Mouse (Mus musculus) adrenal gland, adult 8-10 months (tissue): Measurements from ENCODE around the gene Ndufs8. TPM values are rescaled to one million over a fixed set of nuclear protein-coding genes. Genes with fewer than 3 reads are reported as not detected.

ENCODE experiments used
- DNase-seq: peaks from one replicate; pipeline ENCODE4 v3.0.0; 2022
- total RNA-seq, 4 experiments: library from RNA; stranded (reverse); gene quantifications; 2 replicates each; pipeline ENCODE4 v1.2.4; 2022

Gene Ndufs8
- total RNA-seq, 4 experiments from 2014 or later: 241 to 358 (median 291) TPM

DNA sequence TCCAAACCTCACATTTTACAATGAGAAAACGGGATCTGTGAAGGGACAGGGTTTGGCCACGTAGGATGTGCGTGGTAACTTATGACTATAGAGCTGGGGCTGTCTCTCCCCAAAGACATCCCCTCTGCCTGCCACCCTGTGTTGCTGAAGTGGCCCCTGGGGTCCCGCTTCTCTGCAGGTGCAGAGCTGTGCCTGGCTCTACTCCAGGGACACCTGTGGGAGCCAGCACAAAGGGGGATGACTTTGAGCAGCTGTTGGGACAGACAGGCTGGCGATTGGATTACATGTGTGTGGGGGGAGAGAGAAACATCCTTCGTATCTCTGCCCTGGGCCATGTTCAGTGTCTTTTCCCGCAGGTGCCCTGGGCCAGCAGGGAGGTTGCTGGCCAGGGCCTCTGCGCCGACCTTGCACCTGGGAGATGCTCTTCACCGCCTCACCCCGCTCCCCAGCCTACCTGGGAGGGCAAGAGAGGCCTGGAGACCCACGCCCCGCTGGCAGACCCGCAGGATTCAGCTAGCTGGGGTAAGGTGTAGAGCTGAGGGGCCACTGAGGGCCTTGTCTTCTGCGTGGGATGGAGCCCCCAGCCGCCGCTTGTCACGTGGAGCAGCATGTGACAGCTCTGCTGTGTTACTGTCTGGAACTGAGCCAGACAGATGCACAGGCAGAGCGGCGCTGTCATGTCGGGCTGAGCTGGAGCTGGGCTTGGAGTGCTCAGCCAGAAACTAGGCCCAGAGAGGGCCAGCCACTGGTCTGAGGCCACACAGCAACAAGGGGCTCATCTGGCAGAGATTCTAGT, 17.9 kb upstream of the Ndufs8 start:
- no peak for DNase-seq

DNA sequence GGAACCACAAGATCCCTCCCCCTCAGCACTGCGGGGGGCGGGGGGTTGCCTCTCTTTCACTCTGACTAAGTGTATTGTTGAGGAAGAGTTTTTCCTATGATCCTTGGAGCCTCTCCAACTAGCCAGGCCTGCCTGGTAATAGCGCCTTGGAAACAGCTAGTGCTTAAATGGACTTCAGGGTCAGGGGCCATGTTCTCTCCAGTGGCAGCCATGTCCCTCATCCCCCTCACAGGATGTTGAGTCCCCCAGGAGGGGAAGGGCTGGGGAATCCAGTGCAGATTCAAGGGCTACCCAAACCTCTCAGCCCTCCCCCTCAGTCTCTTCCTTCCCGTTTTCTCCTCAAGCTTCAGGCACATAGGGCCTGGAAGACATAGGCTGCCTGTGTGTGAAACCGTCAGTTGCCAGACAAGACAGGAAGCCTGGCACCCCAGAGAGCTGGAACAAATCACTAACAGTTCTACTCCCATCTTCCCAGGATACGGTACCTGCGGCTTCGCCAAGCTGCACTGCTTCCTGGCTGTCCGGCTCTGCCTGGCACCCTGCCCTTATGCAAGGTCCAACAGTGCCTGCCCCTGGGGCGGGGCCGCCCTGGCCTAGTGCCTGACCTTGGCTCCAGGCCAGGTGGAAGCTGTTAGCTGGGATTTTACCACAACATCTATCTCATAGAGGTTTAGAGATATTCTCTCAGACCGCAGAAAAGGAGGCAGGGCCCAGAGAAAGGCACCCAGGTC, 16.8 kb upstream of the Ndufs8 start, which contains the start of gene Aldh3b1:
TSS of gene Aldh3b1 (minus strand) at position 598 of the 731 bp plus-strand sequence.
- DNase-seq: peak; percentile 94

DNA sequence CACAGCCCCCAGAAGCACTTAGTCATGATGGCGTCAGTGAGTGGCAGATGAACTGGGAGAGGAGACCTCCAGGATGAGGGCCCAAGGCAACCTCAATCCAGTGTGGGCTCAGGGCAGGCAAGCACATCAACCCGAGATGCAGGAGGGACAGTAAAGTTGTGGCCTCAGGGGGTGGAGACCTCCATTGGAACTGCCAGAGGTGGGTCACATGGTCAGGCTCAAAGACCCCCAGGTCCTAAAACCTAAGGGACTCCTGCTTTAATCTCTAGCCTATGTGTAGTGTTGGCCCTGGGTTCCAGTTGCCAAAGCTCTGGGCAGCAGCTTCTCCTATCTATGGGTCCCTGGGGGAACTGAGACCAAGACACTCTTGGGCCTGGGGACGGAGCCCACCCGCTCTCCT, 16.2 kb upstream of the Ndufs8 start:
- no peak for DNase-seq

DNA sequence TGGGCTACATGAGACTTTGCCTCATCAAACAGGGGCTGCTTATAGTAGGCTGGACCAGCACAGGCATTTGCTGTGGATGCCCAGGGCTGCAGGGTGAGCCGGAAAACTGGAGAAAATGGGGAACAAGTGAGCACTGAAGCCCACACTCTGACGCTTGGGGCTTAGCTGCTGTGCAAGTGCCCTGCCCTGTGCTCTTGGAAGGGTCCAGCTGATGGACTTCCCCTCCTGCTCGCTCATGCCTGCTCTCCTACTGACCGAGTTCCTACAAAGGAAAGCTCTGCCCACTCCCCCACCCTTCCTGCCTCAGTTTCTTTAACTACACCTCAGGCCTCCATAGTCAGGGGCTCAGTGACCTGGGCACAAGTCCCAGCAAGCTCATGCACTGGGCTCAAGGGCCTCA, 15.4 kb upstream of the Ndufs8 start:
- DNase-seq: no peak

DNA sequence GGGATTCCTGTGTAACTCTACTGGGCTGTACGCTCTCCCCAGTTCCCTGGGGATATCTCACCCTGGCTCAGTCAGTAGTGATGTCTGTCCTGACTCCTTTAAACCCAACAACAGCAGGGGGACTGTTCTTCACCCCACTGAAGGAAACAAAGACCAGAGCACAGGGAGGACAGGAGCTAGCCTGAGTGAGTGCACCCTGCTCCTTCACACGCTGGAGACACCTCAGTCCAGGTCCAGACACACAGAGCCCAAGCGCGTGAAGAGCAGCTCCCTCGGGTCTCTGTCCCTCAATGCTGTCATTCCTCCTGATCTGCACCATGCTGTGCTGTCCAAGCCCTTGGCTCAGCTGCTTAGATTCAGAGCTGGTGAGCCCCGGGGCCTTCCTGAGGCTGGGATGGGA, 14.1 kb upstream of the Ndufs8 start:
- DNase-seq: no peak

DNA sequence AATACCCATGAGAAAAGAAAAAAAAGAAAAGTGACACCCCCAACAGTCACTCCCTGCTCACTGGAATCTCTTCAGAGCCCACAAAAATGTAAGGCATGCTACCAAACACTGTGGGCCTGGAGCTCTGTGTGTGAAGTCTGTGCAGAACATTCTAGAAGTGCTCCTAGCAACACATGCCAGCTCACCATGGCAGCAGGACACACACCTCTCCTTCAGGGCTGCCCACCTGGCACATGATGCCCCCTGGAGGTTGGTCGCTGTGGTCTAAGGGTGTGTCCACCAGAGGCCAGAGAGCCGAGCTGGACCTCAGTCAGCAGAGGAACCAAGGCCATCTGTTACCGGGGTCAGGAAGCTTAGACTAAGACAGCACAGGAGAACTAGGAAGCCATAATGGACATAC, 13.7 kb upstream of the Ndufs8 start:
- DNase-seq: no peak

DNA sequence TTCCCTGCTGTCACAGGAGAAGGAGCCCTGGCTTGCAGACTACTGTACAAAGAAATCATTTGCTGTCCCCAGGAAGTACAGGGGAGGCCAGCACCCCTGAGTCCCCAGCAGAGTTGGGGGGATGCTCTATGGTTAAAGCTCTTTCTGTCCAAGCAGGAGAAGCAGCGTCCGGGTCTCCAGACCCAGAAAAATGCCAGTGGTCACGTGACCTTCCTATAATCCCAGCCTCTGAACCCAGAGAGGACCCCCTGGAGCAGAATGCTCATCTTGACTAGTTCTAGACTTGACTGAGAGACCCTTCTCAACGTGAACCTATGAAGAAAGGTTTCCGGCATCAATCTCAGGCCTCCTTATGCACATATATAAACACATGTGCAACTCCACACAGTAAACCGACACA, 13.3 kb upstream of the Ndufs8 start:
- DNase-seq: no peak

DNA sequence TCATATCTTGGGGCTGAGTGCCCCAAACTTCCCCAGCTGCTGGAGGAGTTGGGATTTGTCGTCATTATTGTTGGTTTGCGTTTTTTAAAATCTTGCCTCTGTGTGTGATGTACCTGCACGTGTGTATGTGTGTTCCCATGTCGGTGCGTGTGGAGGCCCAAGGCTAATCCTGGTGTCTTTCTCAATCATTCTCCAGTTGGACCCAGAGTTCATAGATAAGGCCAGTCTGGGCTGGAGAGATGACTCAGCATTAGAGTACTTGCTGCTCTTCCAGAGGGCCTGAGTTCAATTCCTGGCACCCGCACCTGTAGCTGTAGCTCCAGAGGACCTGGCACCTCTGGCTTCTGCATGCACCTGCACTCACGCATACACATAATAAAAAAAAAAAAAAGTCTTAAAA, 12.3 kb upstream of the Ndufs8 start:
- no peak for DNase-seq

DNA sequence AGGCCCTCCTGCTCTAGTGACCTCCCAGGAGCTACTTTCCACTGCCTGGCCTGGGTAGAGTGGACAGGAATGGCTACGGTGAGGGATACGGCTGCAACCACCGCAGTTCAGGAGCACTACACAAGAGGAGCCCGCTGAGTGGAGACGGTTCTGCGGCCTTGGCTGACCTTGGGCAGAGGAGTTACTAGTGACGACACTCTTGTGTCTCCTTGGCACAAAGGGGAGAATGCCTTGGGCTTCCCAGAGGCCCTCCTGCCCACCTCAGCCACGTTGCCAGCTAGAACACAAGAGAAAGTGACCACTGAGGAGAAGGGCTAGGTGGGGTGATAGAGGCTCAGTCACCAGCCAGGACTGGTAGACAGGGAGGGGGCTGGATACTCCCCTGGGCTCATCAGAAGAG, 11.6 kb upstream of the Ndufs8 start:
- no peak for DNase-seq

DNA sequence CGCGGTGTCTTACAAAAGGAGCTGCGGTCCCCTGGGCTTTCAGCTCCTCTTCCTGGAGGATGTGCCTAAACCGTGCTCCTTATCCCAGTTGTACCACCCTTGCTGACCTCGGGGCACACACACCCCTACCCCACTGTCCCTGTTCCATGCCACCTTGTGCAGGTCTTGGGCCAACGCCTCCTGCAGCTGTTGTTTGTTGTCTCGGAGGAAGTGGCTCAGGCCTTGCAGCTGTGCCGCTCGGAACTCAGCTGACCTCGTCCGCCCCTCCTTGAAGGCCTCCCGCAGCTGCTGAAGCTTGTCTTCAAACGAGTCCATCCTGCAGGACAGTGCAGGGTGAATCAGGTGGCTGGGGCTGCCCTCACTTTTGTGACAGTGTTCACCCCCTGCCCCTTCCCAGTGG, 11.0 kb upstream of the Ndufs8 start:
- DNase-seq: no peak

DNA sequence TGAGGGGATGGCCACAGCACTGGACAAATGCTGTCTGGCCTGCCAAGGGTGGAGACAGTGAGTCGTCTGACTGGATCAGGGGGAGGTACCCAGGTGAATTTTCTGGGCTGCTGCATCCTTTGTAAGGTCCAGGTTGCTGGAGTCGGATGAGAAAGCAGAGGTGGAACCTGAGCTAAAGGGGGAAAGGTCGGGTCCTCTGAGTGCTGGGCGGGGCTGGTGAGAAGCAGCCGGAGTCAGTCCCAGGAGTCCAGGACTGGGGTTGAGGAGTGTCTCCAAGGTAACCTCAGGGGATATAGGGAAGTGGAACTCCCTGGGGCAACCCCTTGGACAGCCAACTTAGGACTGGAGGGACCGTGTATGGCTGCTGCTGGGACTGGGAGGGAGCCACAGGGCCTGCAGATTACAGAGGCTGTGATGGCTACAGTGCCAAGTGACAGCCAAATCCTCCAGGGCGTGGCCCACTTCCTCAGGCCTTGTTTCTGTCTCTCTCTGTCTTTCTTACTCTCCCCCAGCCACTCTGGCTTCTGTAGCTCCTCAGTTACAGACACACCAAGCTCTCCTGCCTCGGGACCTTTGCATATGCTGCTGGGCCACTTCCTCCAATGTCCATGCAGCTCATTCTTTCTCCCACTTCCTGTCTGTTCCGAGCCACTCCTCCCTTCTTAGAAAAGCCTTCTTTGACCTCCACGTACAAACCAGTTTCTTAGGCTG, 10.2 kb upstream of the Ndufs8 start:
- DNase-seq: no peak

DNA sequence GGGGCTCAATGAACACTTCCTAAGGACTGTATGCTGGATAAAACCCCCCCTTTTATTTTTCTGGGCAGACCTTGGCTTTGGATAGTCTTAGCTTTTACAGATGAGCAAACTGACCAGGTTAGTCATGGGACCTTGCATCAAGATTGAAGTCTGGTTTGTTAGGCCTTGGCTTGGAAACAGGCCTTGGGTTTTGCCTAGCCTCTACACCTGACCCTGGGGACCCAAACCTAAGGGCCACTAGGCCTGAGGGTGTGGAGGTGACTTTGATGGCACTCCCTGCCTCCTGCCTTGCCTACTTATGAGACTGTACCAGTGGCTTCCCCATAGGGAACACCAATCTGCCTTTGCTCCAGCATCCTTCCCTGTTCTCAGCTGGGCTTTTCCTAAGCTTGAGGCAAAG, 7.4 kb upstream of the Ndufs8 start:
- no peak for DNase-seq

DNA sequence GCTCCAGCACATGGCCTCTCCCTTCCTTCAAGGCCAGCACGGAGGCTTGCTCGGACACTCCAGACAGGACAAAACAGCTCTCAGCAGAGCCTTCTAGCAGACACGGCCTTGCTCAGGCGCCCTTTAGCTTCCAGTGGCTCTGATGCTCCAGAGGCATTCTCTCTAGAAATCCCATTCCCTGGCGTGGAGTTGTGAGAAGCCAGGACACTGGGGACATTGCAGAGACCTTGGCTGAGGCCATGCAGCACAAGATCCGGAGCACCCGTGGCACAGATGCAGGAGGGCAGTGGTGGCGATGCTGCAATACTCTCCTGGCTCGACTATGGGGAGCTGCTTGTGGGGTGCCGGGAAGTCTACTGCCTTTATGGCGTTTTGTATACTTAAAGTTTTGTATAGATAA, 4.2 kb upstream of the Ndufs8 start:
- no peak for DNase-seq

DNA sequence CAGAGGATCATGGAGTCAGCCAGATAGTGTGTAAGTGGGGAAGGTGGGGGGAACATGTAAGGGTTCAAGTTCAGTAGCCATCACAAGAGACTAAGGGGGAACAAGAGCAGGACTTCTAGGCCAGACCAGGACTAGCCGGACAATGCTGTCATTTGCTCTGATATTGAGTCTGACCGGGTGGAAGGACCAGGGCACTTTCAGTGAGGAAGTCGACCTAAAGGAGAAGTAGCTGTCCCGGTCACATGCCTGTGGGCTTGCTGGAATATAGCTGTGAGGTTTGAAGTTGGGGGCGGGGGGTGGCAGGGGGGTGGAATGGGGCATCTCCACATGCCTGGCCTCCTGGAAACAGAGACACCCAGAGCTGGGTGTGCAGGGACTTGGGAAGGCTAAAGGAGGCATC, 2.0 kb upstream of the Ndufs8 start:
- no peak for DNase-seq

DNA sequence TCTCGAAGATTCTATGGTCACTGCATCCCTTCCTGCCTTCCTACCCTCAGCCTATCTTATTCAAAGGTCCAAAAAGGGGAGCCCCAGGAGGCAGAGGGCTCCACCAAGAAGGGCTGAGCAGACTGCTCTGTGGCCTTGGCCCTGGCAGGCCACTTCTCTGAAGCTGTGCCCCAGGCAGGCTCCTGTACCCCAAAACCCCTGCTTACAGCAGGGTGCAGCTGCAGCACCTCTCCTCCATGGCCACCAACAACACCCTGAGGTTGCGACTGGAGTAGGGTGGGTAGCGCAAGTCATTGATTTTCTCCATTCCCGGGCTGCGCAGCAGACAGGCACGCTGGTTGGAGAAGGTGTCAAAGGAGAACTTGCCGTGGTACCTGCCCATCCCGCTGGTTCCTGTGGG, 1.1 kb upstream of the Ndufs8 start:
- no peak for DNase-seq

DNA sequence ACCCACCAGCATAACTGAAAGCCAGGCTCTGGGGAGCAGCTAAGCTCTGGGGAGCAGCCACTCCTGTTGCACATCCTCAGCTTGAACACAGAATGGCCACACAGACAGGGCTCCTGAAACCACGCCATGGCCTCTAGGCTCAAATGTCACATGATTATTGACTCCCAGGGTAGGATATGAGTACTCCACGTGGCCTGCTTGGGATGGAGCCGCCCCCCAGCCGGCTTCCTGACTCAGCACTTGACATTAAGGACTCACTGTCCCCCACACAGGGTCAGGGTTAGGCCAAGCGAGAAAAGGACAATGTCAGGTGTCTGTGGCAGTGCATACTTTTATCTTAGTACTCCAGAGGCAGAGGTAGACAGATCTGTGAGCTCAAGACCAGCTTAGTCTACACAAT, 2.4 kb downstream of the Ndufs8 start:
- no peak for DNase-seq

DNA sequence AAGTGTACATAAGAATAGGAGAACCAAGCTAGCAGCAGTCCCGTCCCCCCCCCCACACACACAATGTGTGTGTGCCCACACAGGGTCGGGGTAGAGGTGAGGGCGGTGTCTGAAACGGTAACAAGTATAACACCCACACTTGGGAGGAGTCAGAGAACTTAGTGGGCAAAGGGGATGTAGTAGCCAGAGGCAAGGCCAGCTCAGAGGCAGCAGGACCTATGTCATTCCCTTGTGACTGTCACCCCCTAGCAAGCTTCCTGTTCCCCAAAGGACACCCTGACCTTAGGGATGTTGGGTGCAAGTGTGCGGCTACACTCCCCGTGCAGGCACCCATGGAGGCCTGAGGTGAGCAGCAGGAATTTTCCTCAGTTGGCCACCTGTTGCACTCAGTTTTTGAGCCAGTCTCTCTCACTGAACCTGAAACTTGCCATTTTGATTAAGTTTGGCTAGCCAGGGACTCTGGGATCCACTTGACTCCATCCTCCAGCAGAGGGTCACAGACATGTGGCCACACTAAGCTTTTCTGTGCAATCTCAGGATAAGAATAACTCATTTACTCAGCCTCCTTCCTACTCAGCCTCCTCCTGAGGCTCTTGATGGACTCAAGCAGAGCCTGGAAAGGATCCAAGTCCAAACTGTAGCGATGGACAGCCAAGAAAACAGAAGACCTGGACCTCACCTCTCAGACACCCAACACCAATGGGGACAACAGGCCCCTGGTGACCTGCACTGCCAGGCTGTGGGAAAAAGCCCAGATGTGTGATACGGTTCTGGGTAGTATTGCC, 4.5 kb downstream of the Ndufs8 start:
- DNase-seq: no peak

DNA sequence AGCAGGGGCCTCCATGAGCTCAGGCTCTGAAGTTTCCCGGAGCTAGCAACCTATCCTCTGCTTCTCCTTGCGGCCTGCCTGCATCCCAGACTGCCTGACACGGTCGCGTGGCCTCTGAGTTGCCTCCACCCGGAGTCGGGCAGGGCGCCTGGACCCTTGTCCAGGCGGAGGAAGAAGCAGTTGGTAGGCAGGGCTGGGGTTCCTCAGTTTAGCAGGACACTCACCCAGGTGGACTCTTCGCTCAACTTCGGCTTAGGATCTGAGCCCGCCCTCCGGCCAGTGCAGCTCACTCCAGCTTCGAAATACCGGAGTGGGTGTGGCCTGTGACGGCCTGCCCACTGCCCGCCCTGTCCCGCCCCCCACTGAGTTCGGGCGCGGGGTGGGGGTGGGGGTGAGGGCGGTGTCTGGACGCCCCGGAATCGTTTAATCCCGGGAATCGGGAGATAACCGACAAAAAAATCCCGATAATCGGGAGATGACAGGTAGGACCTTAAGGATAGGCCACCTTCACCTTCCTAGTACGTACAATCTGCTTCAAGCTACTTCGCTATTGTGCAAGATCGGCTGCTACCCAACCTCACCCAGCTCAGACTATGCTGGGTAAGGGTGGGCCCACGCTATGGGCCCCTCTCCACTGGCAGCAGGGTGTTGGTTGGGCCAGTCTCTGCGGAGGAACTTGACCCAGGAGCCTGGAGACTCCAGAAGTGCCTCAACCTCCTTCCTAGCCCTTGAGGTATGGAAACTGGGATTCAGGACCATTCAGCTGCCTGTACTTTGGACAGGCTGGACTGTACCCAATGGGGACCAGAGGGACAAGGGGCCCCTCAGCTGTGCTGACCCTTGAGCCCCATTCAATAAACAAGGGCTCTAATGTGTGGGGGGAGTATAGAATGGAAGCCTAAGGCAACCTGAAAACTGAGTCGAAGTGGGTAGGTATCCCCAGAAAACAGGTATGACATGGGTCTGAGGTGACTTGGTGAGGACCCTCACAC, 5.5 kb downstream of the Ndufs8 start, which contains the start of gene Tcirg1:
TSS of gene Tcirg1 (minus strand) at position 339 of the 992 bp plus-strand sequence.
- DNase-seq: peak; percentile 82

DNA sequence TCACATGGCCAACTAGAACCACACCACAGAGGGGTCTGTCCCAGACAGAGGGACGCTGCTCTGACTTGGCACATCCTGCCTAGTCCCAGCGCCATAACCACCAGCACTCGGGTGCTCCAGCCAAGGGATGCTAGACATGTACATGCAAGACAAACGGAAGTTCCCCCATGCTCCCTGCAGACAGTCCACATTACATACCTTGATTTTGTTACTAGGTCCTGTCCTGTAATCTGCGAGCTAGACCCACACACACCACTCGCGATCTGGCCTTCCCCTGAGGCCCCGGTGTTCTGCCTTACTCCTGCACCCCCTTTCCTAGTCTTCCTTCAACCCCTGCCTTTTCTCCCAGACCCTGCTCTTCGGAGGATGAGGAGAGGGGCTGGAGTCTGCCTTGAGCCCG, 6.2 kb downstream of the Ndufs8 start:
- no peak for DNase-seq

DNA sequence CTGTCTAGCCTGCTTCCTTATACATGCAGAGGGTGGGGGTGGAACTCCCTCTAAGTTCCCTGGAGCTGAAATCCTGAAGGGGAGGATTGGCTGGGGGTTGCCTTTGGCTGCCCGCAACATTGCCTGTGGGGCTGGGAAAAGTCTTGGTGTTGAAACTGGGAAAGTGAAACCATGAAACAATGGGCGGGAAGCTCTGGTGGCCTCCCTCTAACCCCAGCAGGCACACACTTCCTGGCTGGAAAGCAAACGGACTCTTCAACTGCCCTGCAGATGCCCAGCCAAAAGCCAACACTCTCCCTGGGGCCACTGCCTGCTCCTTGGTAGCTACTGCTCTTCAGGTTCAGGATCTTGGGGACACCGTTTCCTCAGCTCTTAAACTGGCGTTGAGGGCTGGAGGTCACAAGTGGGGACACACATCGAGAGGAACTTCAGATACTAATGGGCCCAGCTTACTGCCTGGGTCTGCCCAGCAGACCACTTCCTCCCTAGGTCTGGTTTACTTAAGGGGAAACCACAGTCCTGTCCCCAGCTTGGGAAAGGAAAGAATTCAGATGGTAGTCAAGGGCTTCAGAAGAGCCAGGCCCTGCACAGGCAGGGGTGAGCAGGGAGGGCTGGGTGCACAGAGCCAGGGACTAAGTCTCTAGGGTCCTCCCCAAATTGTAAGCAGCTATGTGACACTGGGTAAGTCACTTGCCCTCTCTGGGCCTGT, 7.2 kb downstream of the Ndufs8 start:
- no peak for DNase-seq

DNA sequence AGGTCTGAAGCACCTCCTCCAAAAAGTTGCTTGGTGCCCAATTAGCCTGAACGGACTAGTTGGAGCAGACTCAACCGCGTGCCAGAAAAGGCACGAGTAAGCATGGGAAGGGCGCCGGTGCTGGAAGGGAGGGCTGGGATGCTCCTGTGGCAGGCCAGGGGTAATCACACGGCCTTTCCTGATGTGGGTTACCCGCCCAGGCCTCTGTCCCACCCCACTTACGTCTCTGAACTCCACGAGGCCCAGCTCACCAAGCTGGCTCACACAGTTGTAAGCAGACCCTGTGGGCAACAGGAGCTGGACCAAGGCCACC, 8.3 kb downstream of the Ndufs8 start:
- no peak for DNase-seq
